Mouse (Mus musculus): ENCODE data around the gene Disc1.
A peak's percentile ranks its signal among the peaks of the same experiment; 100 is the strongest.

Disc1 gene

GRCm38 (mm10) chr8:125067596-125067960 is 13.6 kb downstream of the Disc1 start:
- DNase-seq, result no peak

DNA sequence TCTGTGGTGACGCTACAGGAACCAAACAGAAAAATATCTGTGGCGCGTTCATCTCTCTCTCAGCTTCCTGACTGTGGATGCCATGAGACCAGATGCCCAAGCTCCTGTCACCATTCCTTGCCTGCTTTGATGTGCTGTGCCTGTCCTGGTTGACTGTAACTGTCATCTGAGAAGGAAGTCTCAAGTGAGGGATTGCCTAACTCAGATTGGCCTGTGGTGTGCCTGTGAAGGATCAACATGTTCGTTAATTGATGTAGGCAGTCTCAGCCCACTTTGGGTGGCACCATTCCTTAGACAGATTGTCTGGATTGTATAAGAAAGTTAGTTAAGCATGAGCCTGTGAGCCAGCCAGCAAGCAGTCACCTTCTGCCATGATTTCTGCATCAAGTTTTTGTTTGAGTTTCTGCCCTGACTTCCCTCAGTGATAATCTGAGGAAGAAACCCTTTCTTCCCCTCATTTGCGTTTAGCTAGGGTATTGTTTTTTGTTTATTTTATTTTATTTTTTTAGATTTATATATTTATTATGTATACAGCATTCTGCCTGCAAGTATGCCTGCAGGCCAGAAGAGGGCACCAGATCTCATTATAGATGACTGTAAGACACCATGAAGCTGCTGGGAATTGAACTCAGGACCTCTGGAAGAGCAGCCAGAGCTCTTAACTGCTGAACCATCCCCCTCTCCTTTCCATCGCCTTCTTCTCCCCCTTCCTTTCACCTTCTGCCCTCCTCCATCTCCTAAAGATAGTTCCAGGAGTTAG is 14.3 kb downstream of the Disc1 start:
- DNase-seq, result no peak

- DNase-seq, result no peak
These were observed 15.3 kb downstream of the Disc1 start for GRCm38 (mm10) chr8:125069304-125069703.

- peak; percentile 66 for DNase-seq
These were observed 15.7 kb downstream of the Disc1 start for GRCm38 (mm10) chr8:125069733-125070132.

GRCm38 (mm10) chr8:125074141-125074540 is 20.1 kb downstream of the Disc1 start:
- DNase-seq, result no peak

GRCm38 (mm10) chr8:125074581-125074980 is 20.6 kb downstream of the Disc1 start:
- no peak for DNase-seq

GRCm38 (mm10) chr8:125075389-125075788 is 21.4 kb downstream of the Disc1 start:
- no peak for DNase-seq

- DNase-seq, result peak; percentile 76
These were observed 23.3 kb downstream of the Disc1 start for GRCm38 (mm10) chr8:125077326-125077725.

DNA sequence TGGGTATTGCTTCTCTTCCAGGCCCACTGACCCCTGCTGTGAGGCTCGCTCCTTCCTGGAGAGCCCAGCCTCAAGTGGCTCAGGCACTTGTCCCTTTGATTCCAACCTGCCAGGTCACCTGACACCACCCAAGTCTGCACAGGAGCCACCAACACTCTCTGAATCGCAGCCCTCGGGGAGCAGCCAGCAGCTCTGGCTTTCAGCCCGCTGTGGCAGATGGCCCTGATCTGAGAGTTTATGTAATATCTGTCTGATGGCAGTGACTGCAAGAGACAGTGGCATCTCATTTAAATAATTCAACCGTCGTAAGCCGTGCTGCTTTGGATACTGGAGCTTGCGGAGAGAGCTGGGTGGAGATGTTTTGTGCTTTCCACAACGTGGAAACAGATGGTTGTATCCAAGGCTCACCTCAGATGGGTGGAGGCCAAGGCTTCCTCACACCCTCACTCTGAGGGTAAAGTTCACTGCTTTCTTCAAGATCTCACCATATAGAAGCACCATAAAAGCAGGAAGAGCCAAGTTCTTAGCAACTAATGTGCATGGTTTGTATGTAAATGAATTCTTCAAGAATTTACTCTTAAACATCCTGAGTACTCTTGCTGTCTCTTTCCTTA is 24.9 kb downstream of the Disc1 start:
- DNase-seq, result peak; percentile 67

- DNase-seq, result no peak
These were observed 26.7 kb downstream of the Disc1 start for GRCm38 (mm10) chr8:125080388-125081344.

GRCm38 (mm10) chr8:125083746-125084145 is 29.8 kb downstream of the Disc1 start:
- no peak for DNase-seq

DNA sequence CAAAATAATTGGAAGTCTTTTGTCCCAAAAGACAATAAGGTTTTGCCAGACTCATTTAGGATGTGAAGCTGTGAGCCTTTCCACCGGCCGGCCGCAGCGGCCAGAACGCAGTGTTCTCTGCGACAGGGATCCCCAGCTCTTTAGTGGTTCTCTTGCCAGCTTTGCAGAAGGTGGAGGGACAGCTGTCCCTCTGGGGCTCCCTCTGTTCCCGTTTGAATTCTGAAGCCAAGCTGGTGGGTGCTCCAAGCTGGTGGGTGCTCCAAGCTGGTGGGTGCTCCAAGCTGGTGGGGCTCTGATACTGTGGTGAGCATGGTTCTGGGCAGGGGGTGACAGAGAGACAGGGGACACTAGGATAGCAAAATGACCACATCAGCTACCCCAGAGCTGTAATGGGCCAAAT is 30.5 kb downstream of the Disc1 start:
- no peak for DNase-seq

GRCm38 (mm10) chr8:125090889-125091740 is 37.1 kb downstream of the Disc1 start:
- no peak for DNase-seq

- no peak for DNase-seq
These were observed 43.1 kb downstream of the Disc1 start for GRCm38 (mm10) chr8:125097140-125097539.

DNA sequence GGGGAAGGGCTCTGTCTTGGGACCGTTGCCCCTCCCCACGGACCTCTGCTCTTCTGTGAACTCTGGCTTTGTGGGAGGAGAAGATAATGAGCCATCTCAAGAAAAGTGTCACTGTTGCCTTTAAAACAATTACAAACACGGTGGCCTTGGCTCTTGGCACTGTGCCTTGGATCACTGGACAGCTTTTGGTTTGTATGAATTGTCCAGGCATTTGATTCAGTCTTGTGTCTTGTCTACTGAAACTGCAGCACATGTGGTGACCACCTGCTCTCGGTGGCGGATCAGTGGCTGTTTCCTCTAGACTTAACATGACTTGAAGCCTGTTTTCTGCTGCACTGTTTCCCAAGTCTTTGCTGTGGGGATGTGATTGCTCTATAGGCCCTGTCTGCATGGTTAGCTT is 44.1 kb downstream of the Disc1 start:
- DNase-seq, result no peak

DNA sequence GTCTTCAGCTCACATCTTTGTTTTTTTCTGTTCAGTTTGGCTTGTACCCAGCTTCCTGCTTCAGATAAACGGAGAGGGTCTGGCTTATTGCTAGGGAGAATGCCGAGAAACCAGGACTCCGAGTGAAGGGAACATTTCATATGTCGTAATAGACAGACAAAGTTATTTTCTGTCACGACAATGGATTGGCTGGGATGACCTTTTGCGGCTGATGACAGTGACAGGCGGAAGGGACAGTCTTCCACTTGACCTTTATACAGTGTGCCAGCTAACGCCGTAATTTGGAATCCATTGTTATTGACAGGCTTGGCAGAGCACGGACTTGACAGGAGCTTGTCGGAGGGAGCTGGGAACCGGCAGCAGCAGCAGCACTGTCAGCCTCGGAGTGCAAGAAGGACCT is 48.3 kb downstream of the Disc1 start:
- DNase-seq, result peak; percentile 33

- DNase-seq, result peak; percentile 59
These were observed 59.2 kb downstream of the Disc1 start for GRCm38 (mm10) chr8:125113171-125113570.

DNA sequence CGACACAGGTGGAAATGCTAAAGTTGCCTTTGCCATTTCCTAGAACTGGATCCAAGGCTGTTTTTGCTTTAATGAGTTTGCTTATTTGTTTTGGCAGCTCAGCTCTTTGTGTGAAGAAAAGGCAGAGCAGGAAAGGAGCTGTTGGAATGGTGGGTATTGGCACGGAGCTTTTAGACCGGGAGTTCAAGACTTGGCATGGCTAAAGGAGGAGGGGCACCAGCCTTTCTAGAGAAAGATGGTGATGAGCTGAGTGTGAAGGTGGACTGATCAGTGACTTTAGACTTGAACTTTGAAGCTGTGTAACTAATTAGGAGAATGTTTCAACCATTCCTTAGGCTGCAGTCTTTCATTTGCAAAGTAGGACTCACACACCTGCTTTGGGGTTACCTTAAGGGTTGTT is 59.8 kb downstream of the Disc1 start:
- no peak for DNase-seq

DNA sequence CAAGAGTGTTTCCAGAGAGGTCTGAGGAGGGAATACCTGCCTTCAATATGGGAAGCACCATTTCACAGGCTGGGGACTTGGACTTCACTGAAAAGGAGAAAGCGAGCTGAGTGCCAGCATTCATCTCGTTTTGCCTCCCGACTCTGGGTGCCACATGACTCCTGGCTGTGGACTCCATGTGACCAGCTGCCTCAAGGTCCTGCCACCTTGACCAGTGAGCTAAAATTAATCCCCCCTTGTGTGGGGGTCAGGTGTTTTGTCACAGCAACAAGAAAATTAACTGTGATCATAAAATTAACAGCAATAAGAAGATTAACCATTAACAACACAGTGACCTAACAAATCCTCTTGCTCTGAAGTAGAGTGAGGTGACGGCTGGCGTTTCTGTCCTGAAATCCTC is 61.3 kb downstream of the Disc1 start:
- DNase-seq, result no peak

DNA sequence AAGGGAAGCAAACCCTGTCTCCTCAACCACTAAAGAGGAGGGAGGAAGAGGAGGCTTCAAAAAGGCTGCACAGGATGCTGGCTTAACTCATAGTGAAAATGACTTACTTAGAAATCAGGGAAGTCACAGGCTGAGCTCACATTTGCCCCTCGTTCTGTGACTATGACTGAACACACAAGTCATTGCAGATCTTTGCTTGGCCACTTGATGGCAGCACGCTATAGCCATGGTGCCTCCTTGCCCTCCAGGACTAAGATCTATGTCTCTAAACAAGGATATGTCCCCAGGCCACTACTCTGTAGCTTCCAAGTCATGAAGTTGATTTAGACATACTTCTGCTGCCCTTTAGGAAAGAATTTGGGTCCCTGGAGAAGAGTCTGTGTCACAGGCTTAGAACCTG is 62.6 kb downstream of the Disc1 start:
- DNase-seq, result peak; percentile 63

- no peak for DNase-seq
These were observed 72.5 kb downstream of the Disc1 start for GRCm38 (mm10) chr8:125126482-125126881.

DNA sequence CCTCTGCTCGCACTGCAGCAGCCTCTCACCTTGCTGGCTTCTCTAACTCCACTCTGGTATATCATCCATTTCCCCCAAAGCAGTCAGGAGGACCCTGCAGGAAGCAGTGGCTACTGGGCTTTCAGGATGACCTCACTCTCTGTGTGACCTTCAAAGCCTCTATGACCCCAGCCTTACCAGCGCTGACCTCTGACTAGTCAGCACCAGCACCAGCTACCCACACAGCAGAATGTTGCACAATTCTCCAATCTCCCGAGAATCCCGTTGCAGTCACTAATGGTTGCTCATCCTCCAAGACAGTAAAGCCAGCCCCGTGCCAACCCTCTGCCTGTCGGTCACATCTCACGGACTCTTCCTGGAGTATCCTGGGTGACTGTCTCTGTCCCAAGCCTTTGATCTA is 73.6 kb downstream of the Disc1 start:
- no peak for DNase-seq

- peak; percentile 79 for DNase-seq
These were observed 74.3 kb downstream of the Disc1 start for GRCm38 (mm10) chr8:125128305-125128704.

Data from retina, postnatal 1 day (tissue).